Mouse (Mus musculus) testis, adult 2 months (tissue): Measurements from ENCODE around the gene Cacng6.

Experiments
- CTCF ChIP-seq: fragments of 200-500 bp; IDR thresholded peaks from 2 replicates; pipeline ENCODE4 v1.5.1; 2012; ENCODE audit warnings: low read depth, mild to moderate bottlenecking, inconsistent platforms, low read length, moderate library complexity; ENCODE audit not compliant: control insufficient read depth, insufficient read depth, insufficient replicate concordance
- POLR2A ChIP-seq: fragments of 200-500 bp; IDR thresholded peaks from 2 replicates; pipeline ENCODE4 v1.6.1; 2012; ENCODE audit warnings: low read depth, mild to moderate bottlenecking, inconsistent platforms, low read length, moderate library complexity; ENCODE audit not compliant: control insufficient read depth

- TF ChIP-seq CTCF (no peak), POLR2A (no peak)
Measured at GRCm38 (mm10) chr7:3425141-3425540, 1.1 kb downstream of the Cacng6 start.
